Mouse (Mus musculus): Measurements from ENCODE around the gene Snx29. TPM values are rescaled to one million over a fixed set of nuclear protein-coding genes. Genes with fewer than 3 reads are reported as not detected.

The Snx29 gene
- total and polyA plus RNA-seq, 3 experiments = 1.2 to 3.2 (median 3.1) TPM

- no peak for TF ChIP-seq CHD1 (IDR thresholded peaks at IDR 0.05; ENCODE audit: low read depth, low read length)
These were observed at the start of gene Snx29 (continued) for GRCm38 (mm10) chr16:11322409-11323323.

DNA sequence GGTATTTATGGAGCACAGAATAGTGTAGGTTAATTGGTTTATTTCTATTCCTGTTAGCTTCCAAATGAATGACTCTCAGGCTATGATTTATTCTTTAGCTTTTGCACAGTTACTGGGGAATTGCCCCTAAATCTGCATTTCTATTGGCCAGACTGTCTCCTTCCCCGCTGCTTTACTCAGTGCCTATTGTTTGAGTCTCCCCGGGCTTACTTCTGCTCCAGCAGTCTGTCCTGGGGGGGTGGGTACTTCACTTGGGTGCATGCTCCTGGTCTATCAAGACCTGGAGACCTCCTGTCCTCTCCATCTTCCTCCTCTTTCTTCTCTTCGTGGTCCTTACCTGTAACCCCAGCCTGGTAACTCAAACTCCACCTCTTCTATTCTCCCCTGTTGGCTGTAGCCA, 45.8 kb upstream of the Snx29 start:
- no peak overlapping the region for H3K4me2 ChIP-seq (ENCODE audit: insufficient read depth, low read depth, poor library complexity, severe bottlenecking)
- H3K4me1 ChIP-seq (ENCODE audit: control insufficient read depth in 1 of 2, insufficient read depth in 2 of 2) = peaks cover 0 to 9% of the 10 kb centered on the region in 2 experiments; a peak in 1 of 4 replicates
- TF ChIP-seq MAX (IDR thresholded peaks at IDR 0.05; ENCODE audit: low read length) = no peak
- TF ChIP-seq MYC (IDR thresholded peaks at IDR 0.05; ENCODE audit: low read depth, low read length) = no peak
- no peak for TF ChIP-seq SMC3 (IDR thresholded peaks at IDR 0.05; ENCODE audit: low read depth, low read length)
- no peak for TF ChIP-seq SIN3A (IDR thresholded peaks at IDR 0.05; ENCODE audit: low read length)
- no peak overlapping the region for H3K27ac ChIP-seq (ENCODE audit: insufficient read depth, low read depth)
- in situ Hi-C loops (cut with MboI; ENCODE audit: low pct_ligation_motif_present, low pct_unique_long_range_greater_than_20kb, low sequenced_read_pairs) = no loop called here
- no peak overlapping the region for H3K4me3 ChIP-seq (replicated peaks in 1 of 3; ENCODE audit: low read depth in 2 of 3, low read length in 2 of 3, poor library complexity in 1 of 3)
- DNase-seq (ENCODE audit: extremely low read depth) = no peak
- H3K79me2 ChIP-seq (replicated peaks; ENCODE audit: control insufficient read depth, extremely low read depth, insufficient read depth, poor library complexity, severe bottlenecking) = no peaks in the 10 kb centered on the region
- H3K9me3 ChIP-seq (replicated peaks; ENCODE audit: low read length) = no peaks in the 10 kb centered on the region
- H3K27me3 ChIP-seq (replicated peaks) = no peaks in the 10 kb centered on the region
- dilution Hi-C loops (cut with MboI; ENCODE audit: extremely low pct_ligation_motif_present, extremely low pct_unique_long_range_greater_than_20kb, low sequenced_read_pairs) = no loop called here
- no peak overlapping the region for H3K9ac ChIP-seq (ENCODE audit: insufficient read depth, low read depth)
- no peaks in the 10 kb centered on the region for H3K36me3 ChIP-seq (replicated peaks in 1 of 2; ENCODE audit: control insufficient read depth in 1 of 2, insufficient read depth in 1 of 2, low read length in 1 of 2)

DNA sequence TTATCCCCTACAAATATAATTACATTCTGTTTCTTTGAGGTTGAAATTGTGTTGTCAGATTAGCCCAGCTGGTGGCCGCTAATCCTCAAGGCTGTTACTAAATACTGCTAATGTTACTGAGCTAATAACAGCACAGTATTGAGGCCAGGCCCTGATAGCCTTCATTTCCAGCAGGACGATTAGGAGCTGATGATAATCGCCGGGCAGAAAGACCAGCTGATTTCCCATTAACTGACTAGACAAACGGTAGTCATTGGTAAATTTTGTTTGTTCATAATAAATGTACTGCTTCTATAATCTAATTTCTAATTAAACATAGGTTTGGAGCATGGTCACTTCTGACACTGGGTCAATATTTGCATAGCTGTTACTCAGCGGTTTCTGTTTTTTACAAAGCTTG, 43.9 kb upstream of the Snx29 start:
- no peaks in the 10 kb centered on the region for H3K27me3 ChIP-seq (replicated peaks)
- H3K4me1 ChIP-seq (ENCODE audit: control insufficient read depth in 1 of 2, insufficient read depth in 2 of 2) = peaks cover 4 to 14% of the 10 kb centered on the region in 2 experiments
- DNase-seq (ENCODE audit: extremely low read depth) = no peak
- dilution Hi-C loops (cut with MboI; ENCODE audit: extremely low pct_ligation_motif_present, extremely low pct_unique_long_range_greater_than_20kb, low sequenced_read_pairs) (no loop called here), in situ Hi-C loops (cut with MboI; ENCODE audit: low pct_ligation_motif_present, low pct_unique_long_range_greater_than_20kb, low sequenced_read_pairs) (no loop called here)
- H3K79me2 ChIP-seq (replicated peaks; ENCODE audit: control insufficient read depth, extremely low read depth, insufficient read depth, poor library complexity, severe bottlenecking) = no peaks in the 10 kb centered on the region
- H3K9me3 ChIP-seq (replicated peaks; ENCODE audit: low read length) = no peaks in the 10 kb centered on the region
- no peak overlapping the region for H3K4me3 ChIP-seq (replicated peaks in 1 of 3; ENCODE audit: low read depth in 2 of 3, low read length in 2 of 3, poor library complexity in 1 of 3)
- H3K4me2 ChIP-seq (ENCODE audit: insufficient read depth, low read depth, poor library complexity, severe bottlenecking) = no peak overlapping the region
- no peaks in the 10 kb centered on the region for H3K36me3 ChIP-seq (replicated peaks in 1 of 2; ENCODE audit: control insufficient read depth in 1 of 2, insufficient read depth in 1 of 2, low read length in 1 of 2)
- no peak for TF ChIP-seq HCFC1 (IDR thresholded peaks at IDR 0.05; ENCODE audit: low read depth, low read length)
- no peak for TF ChIP-seq TCF12 (IDR thresholded peaks at IDR 0.05; ENCODE audit: low read depth, low read length)
- no peak for TF ChIP-seq ELF1 (IDR thresholded peaks at IDR 0.05; ENCODE audit: low read depth, low read length)
- no peak for TF ChIP-seq BHLHE40 (IDR thresholded peaks at IDR 0.05; ENCODE audit: low read depth, low read length)
- no peak for TF ChIP-seq POLR2AphosphoS2 (IDR thresholded peaks at IDR 0.05; ENCODE audit: low read depth, low read length)
- TF ChIP-seq MEF2A (IDR thresholded peaks at IDR 0.05; ENCODE audit: borderline replicate concordance, low read depth, low read length) = no peak
- TF ChIP-seq CHD2 (IDR thresholded peaks at IDR 0.05; ENCODE audit: low read length) = no peak
- TF ChIP-seq PAX5 (IDR thresholded peaks at IDR 0.05; ENCODE audit: low read length) = no peak
- no peak for TF ChIP-seq MXI1 (IDR thresholded peaks at IDR 0.05; ENCODE audit: low read depth, low read length)
- TF ChIP-seq GABPA (IDR thresholded peaks at IDR 0.05; ENCODE audit: insufficient replicate concordance, low read depth, low read length) = no peak
- TF ChIP-seq TBP (conservative IDR thresholded peaks at IDR 0.05; ENCODE audit: low read depth, low read length) = no peak
- TF ChIP-seq ETS1 (conservative IDR thresholded peaks at IDR 0.05; ENCODE audit: low read depth, low read length) = no peak
- TF ChIP-seq MAZ (IDR thresholded peaks at IDR 0.05; ENCODE audit: low read depth, low read length) = no peak
- TF ChIP-seq MYC (IDR thresholded peaks at IDR 0.05; ENCODE audit: low read depth, low read length) = no peak
- no peak for TF ChIP-seq JUN (IDR thresholded peaks at IDR 0.05; ENCODE audit: insufficient read depth, low read depth, low read length)
- TF ChIP-seq CHD1 (IDR thresholded peaks at IDR 0.05; ENCODE audit: low read depth, low read length) = no peak
- no peak for TF ChIP-seq CTCF (conservative IDR thresholded peaks at IDR 0.05 in 1 of 2, IDR thresholded peaks at IDR 0.05 in 1 of 2; ENCODE audit: low read depth in 2 of 2, low read length in 2 of 2)
- no peak for TF ChIP-seq JUND (conservative IDR thresholded peaks at IDR 0.05; ENCODE audit: low read depth, low read length)
- no peak overlapping the region for H3K9ac ChIP-seq (ENCODE audit: insufficient read depth, low read depth)
- H3K27ac ChIP-seq (ENCODE audit: insufficient read depth, low read depth) = no peak overlapping the region

Data from CH12.LX (cell line).